Mouse (Mus musculus): Measurements from ENCODE around the gene Fzd4.

Gene Fzd4

DNA sequence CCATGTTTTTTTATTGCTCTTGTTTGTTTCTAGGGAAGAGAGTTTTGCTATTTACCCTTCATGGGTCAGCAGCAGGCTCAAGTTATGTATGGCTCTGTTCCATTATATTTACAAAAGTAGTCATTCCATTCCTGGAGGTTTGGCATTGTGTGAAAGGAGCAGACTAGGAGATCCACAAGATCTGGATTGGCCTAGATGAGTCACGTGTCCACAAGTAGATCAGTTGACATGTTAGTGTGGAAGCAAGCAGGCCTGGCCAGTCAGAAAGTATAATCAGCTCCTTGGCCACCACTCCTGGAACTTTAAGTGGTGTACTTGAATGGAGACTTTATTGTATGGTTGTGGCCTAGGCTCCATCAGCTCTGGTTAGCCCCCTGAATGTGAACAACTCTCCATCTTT lies 25.2 kb downstream of the Fzd4 start:
- DNase-seq (ENCODE audit: low read depth, low spot score) = no peak
- no peaks in the 10 kb centered on the region for H3K27me3 ChIP-seq (ENCODE audit: control insufficient read depth, insufficient read depth, low read length, poor library complexity, severe bottlenecking)
- no peaks in the 10 kb centered on the region for H3K36me3 ChIP-seq (ENCODE audit: control insufficient read depth, insufficient read depth, low read length, poor library complexity, severe bottlenecking)

DNA sequence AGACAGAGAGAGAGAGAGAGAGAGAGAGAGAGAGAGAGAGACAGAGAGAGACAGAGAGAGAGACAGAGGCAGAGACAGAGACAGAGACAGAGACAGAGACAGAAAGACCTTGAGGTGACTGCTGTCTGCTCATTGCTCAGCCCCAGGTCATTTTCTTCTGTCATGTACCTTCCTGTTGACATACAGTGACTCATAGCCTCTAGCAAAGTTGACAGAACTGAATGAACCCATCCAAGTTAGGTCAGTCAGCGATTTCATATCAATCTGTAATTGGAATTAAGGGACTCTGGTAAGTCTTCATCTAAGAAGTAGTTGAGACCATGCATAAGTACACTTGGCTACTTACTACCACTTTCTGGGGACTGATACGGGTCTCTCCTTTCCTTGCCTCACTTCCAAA lies 27.0 kb downstream of the Fzd4 start:
- no peak for DNase-seq (ENCODE audit: low read depth, low spot score)
- H3K36me3 ChIP-seq (ENCODE audit: control insufficient read depth, insufficient read depth, low read length, poor library complexity, severe bottlenecking) = no peaks in the 10 kb centered on the region
- H3K27me3 ChIP-seq (ENCODE audit: control insufficient read depth, insufficient read depth, low read length, poor library complexity, severe bottlenecking) = no peaks in the 10 kb centered on the region

- no peaks in the 10 kb centered on the region for H3K27me3 ChIP-seq (ENCODE audit: control insufficient read depth, insufficient read depth, low read length, poor library complexity, severe bottlenecking)
- no peak for DNase-seq (ENCODE audit: low read depth, low spot score)
- no peaks in the 10 kb centered on the region for H3K36me3 ChIP-seq (ENCODE audit: control insufficient read depth, insufficient read depth, low read length, poor library complexity, severe bottlenecking)
These were observed 29.2 kb downstream of the Fzd4 start for GRCm38 (mm10) chr7:89433193-89433892.

DNA sequence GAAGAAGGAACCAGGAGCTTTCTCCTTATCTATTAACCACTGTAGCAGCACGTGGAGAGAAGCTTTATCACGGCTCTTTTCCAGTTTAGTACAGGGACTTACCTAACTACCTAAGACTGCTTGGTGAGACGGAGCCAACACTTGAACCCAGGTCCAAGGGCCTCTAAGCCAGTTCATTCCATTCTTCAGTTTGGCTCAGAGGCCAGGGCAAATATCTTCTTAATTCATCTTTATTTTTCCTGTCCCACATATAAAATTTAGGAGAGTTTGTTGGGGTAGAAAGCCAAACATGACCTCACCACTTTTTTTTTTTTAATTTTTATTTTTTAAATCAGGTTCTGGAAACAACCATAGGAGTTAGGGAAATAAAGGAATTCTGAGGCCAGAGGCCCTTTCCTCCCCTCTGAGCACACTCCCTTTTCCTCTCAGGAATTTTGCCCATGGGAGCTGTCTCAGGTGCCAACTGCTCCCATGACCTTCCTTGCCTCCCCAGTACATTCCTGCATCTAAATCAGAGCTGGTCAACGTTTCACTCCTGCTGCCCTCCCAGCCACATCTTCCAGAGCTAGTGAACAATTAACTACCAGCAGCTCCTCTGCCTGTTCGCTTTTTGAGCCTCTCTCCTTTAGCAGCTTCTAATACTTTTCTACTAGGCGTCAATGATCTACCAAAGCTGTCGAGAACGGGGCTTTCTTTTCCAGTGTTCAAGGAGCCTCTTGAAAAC lies 29.9 kb downstream of the Fzd4 start:
- no peak for DNase-seq (ENCODE audit: low read depth, low spot score)
- no peaks in the 10 kb centered on the region for H3K36me3 ChIP-seq (ENCODE audit: control insufficient read depth, insufficient read depth, low read length, poor library complexity, severe bottlenecking)
- H3K27me3 ChIP-seq (ENCODE audit: control insufficient read depth, insufficient read depth, low read length, poor library complexity, severe bottlenecking) = no peaks in the 10 kb centered on the region

GRCm38 (mm10) chr7:89436404-89436803 lies 32.2 kb downstream of the Fzd4 start:
- no peak for DNase-seq (ENCODE audit: low read depth, low spot score)
- Histone ChIP-seq H3K36me3 (ENCODE audit: control insufficient read depth, insufficient read depth, low read length, poor library complexity, severe bottlenecking) (no peaks in the 10 kb centered on the region), H3K27me3 (ENCODE audit: control insufficient read depth, insufficient read depth, low read length, poor library complexity, severe bottlenecking) (no peaks in the 10 kb centered on the region)

DNA sequence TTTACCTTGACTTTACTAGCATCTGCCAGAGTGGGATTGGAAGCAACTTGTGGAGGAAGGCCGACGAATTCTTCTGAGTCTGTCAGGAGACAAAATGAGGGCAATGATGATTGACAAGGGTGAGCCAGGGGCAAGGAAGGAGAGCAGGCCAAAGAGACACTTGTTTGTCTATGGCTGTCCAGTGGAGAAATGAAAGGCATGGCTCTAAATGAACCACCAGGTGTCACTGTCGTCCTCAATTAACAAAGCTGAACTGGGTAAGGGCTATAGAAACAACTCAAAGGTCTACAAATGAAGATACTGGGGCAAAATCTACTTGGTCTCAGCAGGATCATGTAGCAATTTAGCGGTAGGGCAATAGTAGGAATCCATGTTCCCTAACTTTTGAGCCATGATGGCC lies 33.4 kb downstream of the Fzd4 start:
- Histone ChIP-seq H3K27me3 (ENCODE audit: control insufficient read depth, insufficient read depth, low read length, poor library complexity, severe bottlenecking) (no peaks in the 10 kb centered on the region), H3K36me3 (ENCODE audit: control insufficient read depth, insufficient read depth, low read length, poor library complexity, severe bottlenecking) (no peaks in the 10 kb centered on the region)
- DNase-seq (ENCODE audit: low read depth, low spot score) = peak; percentile 42

DNA sequence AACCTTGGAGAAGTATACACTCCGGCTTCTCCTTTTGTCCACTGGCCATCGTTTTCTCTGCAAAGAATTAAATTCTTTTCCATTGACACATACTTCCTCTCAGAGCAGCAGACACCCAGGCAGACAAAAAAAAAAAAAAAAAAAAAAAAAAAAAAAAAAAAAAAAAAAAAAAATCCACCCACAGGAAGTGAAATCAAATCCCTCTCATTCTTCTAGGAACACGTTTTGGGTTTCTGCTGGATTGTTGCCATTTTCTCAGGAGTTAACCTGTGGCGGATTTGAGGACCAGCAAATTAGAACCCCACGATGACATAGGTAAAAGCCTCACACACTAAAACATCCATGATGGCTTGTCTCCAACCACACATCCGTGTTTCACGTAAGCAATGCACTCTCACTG lies 37.1 kb downstream of the Fzd4 start:
- H3K27me3 ChIP-seq (ENCODE audit: control insufficient read depth, insufficient read depth, low read length, poor library complexity, severe bottlenecking) = no peaks in the 10 kb centered on the region
- no peak for DNase-seq (ENCODE audit: low read depth, low spot score)
- H3K36me3 ChIP-seq (ENCODE audit: control insufficient read depth, insufficient read depth, low read length, poor library complexity, severe bottlenecking) = no peaks in the 10 kb centered on the region

DNA sequence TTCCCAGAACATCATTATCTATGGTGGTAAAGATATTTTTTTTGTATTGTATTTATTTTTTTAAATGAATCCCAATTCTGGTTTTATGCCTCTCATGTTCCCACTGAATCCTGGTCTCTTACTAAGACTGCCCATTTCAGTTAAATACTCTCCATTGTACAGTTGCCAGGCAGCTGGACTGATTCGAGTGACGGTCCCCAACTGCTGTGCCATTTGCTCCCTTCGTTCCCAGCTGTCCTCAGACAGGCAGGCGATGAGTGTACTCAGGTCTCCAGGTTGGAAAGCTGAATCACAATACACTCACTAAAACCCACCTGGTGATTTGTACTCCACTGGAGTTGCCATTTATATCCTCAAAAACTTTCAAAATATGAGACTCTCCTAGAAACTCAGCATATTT lies 38.1 kb downstream of the Fzd4 start:
- H3K27me3 ChIP-seq (ENCODE audit: control insufficient read depth, insufficient read depth, low read length, poor library complexity, severe bottlenecking) = no peaks in the 10 kb centered on the region
- no peaks in the 10 kb centered on the region for H3K36me3 ChIP-seq (ENCODE audit: control insufficient read depth, insufficient read depth, low read length, poor library complexity, severe bottlenecking)
- DNase-seq (ENCODE audit: low read depth, low spot score) = no peak

DNA sequence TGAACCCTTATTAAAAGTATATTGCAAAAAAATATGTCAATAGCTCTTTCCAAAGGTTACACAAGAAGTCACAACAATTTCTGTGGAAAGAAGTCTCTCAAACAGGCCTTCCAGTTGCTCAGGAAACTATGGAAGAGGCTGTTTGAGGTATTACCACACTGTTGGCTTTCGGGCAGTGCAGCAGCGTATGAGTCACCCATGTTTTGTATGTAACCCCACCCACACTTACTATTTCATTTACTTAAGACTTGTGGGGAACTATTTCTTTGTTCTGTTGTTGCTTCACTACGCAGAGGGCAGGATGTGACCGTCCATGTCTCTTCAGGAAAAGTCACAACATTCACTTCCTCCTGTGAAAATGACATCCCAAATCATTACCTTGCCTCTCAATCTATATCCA lies 41.0 kb downstream of the Fzd4 start:
- no peaks in the 10 kb centered on the region for H3K36me3 ChIP-seq (ENCODE audit: control insufficient read depth, insufficient read depth, low read length, poor library complexity, severe bottlenecking)
- H3K27me3 ChIP-seq (ENCODE audit: control insufficient read depth, insufficient read depth, low read length, poor library complexity, severe bottlenecking) = no peaks in the 10 kb centered on the region
- no peak for DNase-seq (ENCODE audit: low read depth, low spot score)

- Histone ChIP-seq H3K27me3 (ENCODE audit: control insufficient read depth, insufficient read depth, low read length, poor library complexity, severe bottlenecking) (no peaks in the 10 kb centered on the region), H3K36me3 (ENCODE audit: control insufficient read depth, insufficient read depth, low read length, poor library complexity, severe bottlenecking) (no peaks in the 10 kb centered on the region)
- DNase-seq (ENCODE audit: low read depth, low spot score) = no peak
These were observed 46.2 kb downstream of the Fzd4 start for GRCm38 (mm10) chr7:89450312-89450711.

DNA sequence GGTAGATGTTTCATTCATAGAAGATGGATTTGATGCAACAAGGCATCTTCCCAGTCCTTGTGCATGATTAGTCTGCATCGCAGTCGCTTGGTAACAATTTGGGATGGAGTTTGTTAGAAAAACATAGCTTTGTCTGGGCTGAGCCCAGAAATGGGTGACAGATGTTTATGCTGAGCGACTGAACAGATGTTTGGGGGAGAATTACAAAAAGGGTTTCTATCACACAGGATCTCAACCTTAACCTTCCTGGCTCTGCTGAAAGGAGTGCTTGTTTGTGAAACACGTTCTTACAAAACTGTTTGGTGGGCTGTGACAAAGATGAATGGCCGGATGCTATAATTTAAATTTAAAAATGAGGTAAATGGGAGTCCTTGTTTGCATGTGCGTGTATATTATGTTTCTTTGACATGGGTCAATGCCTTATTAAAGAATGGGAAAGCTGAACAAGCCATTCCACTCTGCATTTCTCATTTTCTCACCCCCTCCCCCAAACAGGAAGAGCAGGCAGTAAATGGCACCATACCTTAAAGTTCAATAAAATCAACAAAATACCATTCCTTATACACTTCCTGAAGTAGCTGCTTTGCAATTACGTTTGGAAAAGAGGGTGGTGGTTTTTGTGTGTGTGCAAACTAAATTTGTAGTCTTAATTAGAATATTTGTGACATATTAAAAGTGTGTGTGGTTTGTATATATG lies 52.4 kb downstream of the Fzd4 start:
- H3K36me3 ChIP-seq (ENCODE audit: control insufficient read depth, insufficient read depth, low read length, poor library complexity, severe bottlenecking) = no peaks in the 10 kb centered on the region

GRCm38 (mm10) chr7:89459691-89460090 lies 55.5 kb downstream of the Fzd4 start:
- no peaks in the 10 kb centered on the region for H3K36me3 ChIP-seq (ENCODE audit: control insufficient read depth, insufficient read depth, low read length, poor library complexity, severe bottlenecking)
- DNase-seq (ENCODE audit: low read depth, low spot score) = no peak
- no peaks in the 10 kb centered on the region for H3K27me3 ChIP-seq (ENCODE audit: control insufficient read depth, insufficient read depth, low read length, poor library complexity, severe bottlenecking)

More for the DNA sequence above, 52.4 kb downstream of the Fzd4 start:
- no peaks in the 10 kb centered on the region for H3K27me3 ChIP-seq (ENCODE audit: control insufficient read depth, insufficient read depth, low read length, poor library complexity, severe bottlenecking)
- DNase-seq (ENCODE audit: low read depth, low spot score) = no peak

DNA sequence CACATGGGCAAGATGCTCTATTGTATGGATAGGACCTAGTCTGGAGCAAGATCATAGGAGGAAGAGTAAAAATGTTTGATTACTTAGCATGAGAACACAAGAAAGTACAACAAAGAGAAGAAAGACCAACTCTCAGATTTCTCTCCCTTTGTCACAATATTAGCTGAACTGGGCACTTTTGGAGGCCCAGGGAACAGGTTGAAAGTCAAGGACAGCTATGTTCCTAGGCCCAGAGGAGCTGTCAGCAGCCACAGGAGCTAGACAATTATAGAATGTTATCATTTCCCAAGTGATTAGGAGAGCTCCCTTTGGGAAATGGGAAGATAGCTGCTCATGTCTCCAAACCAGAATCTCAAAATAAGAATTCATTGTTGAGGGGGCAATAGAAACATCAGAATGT lies 56.8 kb downstream of the Fzd4 start:
- Histone ChIP-seq H3K27me3 (ENCODE audit: control insufficient read depth, insufficient read depth, low read length, poor library complexity, severe bottlenecking) (no peaks in the 10 kb centered on the region), H3K36me3 (ENCODE audit: control insufficient read depth, insufficient read depth, low read length, poor library complexity, severe bottlenecking) (no peaks in the 10 kb centered on the region)
- no peak for DNase-seq (ENCODE audit: low read depth, low spot score)

- no peaks in the 10 kb centered on the region for H3K36me3 ChIP-seq (ENCODE audit: control insufficient read depth, insufficient read depth, low read length, poor library complexity, severe bottlenecking)
- no peak for DNase-seq (ENCODE audit: low read depth, low spot score)
- no peaks in the 10 kb centered on the region for H3K27me3 ChIP-seq (ENCODE audit: control insufficient read depth, insufficient read depth, low read length, poor library complexity, severe bottlenecking)
These were observed 57.2 kb downstream of the Fzd4 start for GRCm38 (mm10) chr7:89461351-89461750.
